Mouse (Mus musculus) CD4-positive, CD25-positive, alpha-beta regulatory T cell, adult 4 months (primary cell): ENCODE measurements around the gene Spns3. TPM values are rescaled to one million over a fixed set of nuclear protein-coding genes. Genes with fewer than 3 reads are reported as not detected.
A peak's percentile ranks its signal among the peaks of the same experiment; 100 is the strongest.

Experiments used
- ATAC-seq: one replicate; pipeline ENCODE4 v1.8.0; 2017
- polyA plus RNA-seq, 2 experiments: library from polyadenylated mRNA; unstranded; fragments of 100-300 nt; shearing (Covaris generic); gene quantifications; one replicate each; pipeline ENCODE4 v1.2.1; 2017

Gene Spns3
- 1 to 10 TPM in 1 of 2 experiments, under 1 TPM in 1; 0.86 to 1.6 TPM for polyA plus RNA-seq

- ATAC-seq = peak; percentile 32
Measured at GRCm38 (mm10) chr11:72550134-72550988, at the start of gene Spns3. Gene Spns3 (minus strand): TSS chr11:72550506.

- ATAC-seq = no peak
Measured at GRCm38 (mm10) chr11:72597780-72598179, 47.5 kb upstream of the Spns3 start.

GRCm38 (mm10) chr11:72595010-72595737, 44.9 kb upstream of the Spns3 start:
- ATAC-seq = no peak

GRCm38 (mm10) chr11:72587537-72588233, 37.4 kb upstream of the Spns3 start:
- no peak for ATAC-seq

- no peak for ATAC-seq
Measured at GRCm38 (mm10) chr11:72586570-72586969, 36.3 kb upstream of the Spns3 start.

- no peak for ATAC-seq
Measured at GRCm38 (mm10) chr11:72583092-72583491, 32.8 kb upstream of the Spns3 start.

GRCm38 (mm10) chr11:72582448-72582705, 32.1 kb upstream of the Spns3 start:
- ATAC-seq = no peak

- ATAC-seq = no peak
Measured at GRCm38 (mm10) chr11:72581609-72582447, 31.5 kb upstream of the Spns3 start.

GRCm38 (mm10) chr11:72578471-72578870, 28.2 kb upstream of the Spns3 start:
- no peak for ATAC-seq

- ATAC-seq = peak; percentile 47
Measured at GRCm38 (mm10) chr11:72576466-72577351, 26.4 kb upstream of the Spns3 start.

GRCm38 (mm10) chr11:72576111-72576465, 25.8 kb upstream of the Spns3 start:
- no peak for ATAC-seq

GRCm38 (mm10) chr11:72573819-72574218, 23.5 kb upstream of the Spns3 start:
- no peak for ATAC-seq

GRCm38 (mm10) chr11:72570319-72570979, 20.1 kb upstream of the Spns3 start:
- ATAC-seq = peak; percentile 86

- no peak for ATAC-seq
Measured at GRCm38 (mm10) chr11:72569671-72570318, 19.5 kb upstream of the Spns3 start.

GRCm38 (mm10) chr11:72569051-72569450, 18.7 kb upstream of the Spns3 start:
- ATAC-seq = no peak

- no peak for ATAC-seq
Measured at GRCm38 (mm10) chr11:72566816-72567338, 16.6 kb upstream of the Spns3 start.

GRCm38 (mm10) chr11:72566304-72566703, 16.0 kb upstream of the Spns3 start:
- no peak for ATAC-seq

- ATAC-seq = no peak
Measured at GRCm38 (mm10) chr11:72564232-72564807, 14.0 kb upstream of the Spns3 start.

GRCm38 (mm10) chr11:72560661-72561060, 10.4 kb upstream of the Spns3 start:
- no peak for ATAC-seq

- ATAC-seq = no peak
Measured at GRCm38 (mm10) chr11:72558155-72558554, 7.8 kb upstream of the Spns3 start.
